Mouse (Mus musculus) hindbrain, embryonic 13.5 days (tissue): ENCODE results near the gene Zc3h18. TPM values are rescaled to one million over a fixed set of nuclear protein-coding genes. Genes with fewer than 3 reads are reported as not detected.

ENCODE experiments used
- ATAC-seq: fragments of 200-750 bp; cut with Nextera tagmentation; 2 replicates; pipeline ENCODE4 v1.8.0; 2017; ENCODE audit warnings: moderate TSS enrichment; ENCODE audit not compliant: low FRiP score
- H3K27ac ChIP-seq: fragments of 300-500 bp; sonication (generic); 2 replicates; pipeline ENCODE4 v1.5.1; 2015; ENCODE audit warnings: inconsistent platforms, mild to moderate bottlenecking, moderate library complexity
- H3K27me3 ChIP-seq: fragments of 300-500 bp; sonication (generic); 2 replicates; pipeline ENCODE4 v1.6.1; 2015; ENCODE audit warnings: mild to moderate bottlenecking, inconsistent platforms
- H3K36me3 ChIP-seq: fragments of 300-500 bp; sonication (generic); 2 replicates; pipeline ENCODE4 v1.6.1; 2015; ENCODE audit warnings: mild to moderate bottlenecking, inconsistent platforms
- H3K4me1 ChIP-seq: fragments of 300-500 bp; sonication (generic); replicated peaks from 2 replicates; pipeline ENCODE4 v1.6.1; 2015; ENCODE audit warnings: inconsistent platforms
- H3K4me2 ChIP-seq: fragments of 300-500 bp; sonication (generic); 2 replicates; pipeline ENCODE4 v1.6.1; 2015; ENCODE audit warnings: inconsistent platforms, mild to moderate bottlenecking, moderate library complexity
- H3K4me3 ChIP-seq: fragments of 300-500 bp; sonication (generic); 2 replicates; pipeline ENCODE4 v1.5.1; 2015; ENCODE audit warnings: mild to moderate bottlenecking, inconsistent platforms
- H3K9ac ChIP-seq: fragments of 300-500 bp; sonication (generic); 2 replicates; pipeline ENCODE4 v1.6.1; 2015; ENCODE audit warnings: mild to moderate bottlenecking, inconsistent platforms
- H3K9me3 ChIP-seq: fragments of 300-500 bp; sonication (generic); 2 replicates; pipeline ENCODE4 v1.6.1; 2016; ENCODE audit warnings: inconsistent platforms
- WGBS: fragments of 180-500 bp; shearing (Covaris S2); methylation state at CpG from one replicate; pipeline ENCODE4 v1.1.7; 2015; 5-methylcytosine and 5-hydroxymethylcytosine counted together
- polyA plus RNA-seq: library from polyadenylated mRNA; unstranded; fragments of >200 nt; fragmentation: Nextera tagmentation; extraction: Ambion mirVana; gene quantifications from 2 replicates; pipeline ENCODE4 v1.2.1, GENCODE M21; 2015

Gene Zc3h18
- polyA plus RNA-seq, 1 experiment from 2014 or later = 38.5 TPM

- 69% methylated on average over 11 of the region's 11 CpGs for WGBS
Observed at GRCm38 (mm10) chr8:122433269-122433905, 57.0 kb downstream of the Zc3h18 start.

GRCm38 (mm10) chr8:122435375-122435774 lies 59.0 kb downstream of the Zc3h18 start:
- Histone ChIP-seq H3K27ac (no peak overlapping the region), H3K9ac (no peak overlapping the region), H3K9me3 (no peaks in the 10 kb centered on the region; the same call in 1 of the 2 replicates), H3K4me2 (no peak overlapping the region), H3K4me1 (peaks cover 17% of the 10 kb centered on the region), H3K36me3 (peaks cover 68% of the 10 kb centered on the region), H3K4me3 (no peak overlapping the region), H3K27me3 (peaks cover 19% of the 10 kb centered on the region)
- 90% methylated on average over 6 of the region's 6 CpGs for WGBS
- ATAC-seq = no peak

More at GRCm38 (mm10) chr8:122433269-122433905, 57.0 kb downstream of the Zc3h18 start:
- H3K27ac ChIP-seq = no peak overlapping the region
- H3K36me3 ChIP-seq = peaks cover 52% of the 10 kb centered on the region
- H3K4me1 ChIP-seq = peaks cover 17% of the 10 kb centered on the region
- peak; percentile 40; the same call in 1 of the 2 replicates for ATAC-seq
- peaks cover 19% of the 10 kb centered on the region for H3K27me3 ChIP-seq
- H3K4me3 ChIP-seq = no peak overlapping the region
- no peak overlapping the region for H3K9ac ChIP-seq
- no peaks in the 10 kb centered on the region; the same call in 1 of the 2 replicates for H3K9me3 ChIP-seq
- H3K4me2 ChIP-seq = no peak overlapping the region; the same call in 1 of the 2 replicates

GRCm38 (mm10) chr8:122436146-122436545 lies 59.7 kb downstream of the Zc3h18 start:
- Histone ChIP-seq H3K27me3 (peaks cover 19% of the 10 kb centered on the region), H3K9ac (no peak overlapping the region), H3K4me3 (no peak overlapping the region), H3K9me3 (no peaks in the 10 kb centered on the region; the same call in 1 of the 2 replicates), H3K27ac (no peak overlapping the region), H3K36me3 (peaks cover 68% of the 10 kb centered on the region), H3K4me1 (peaks cover 17% of the 10 kb centered on the region), H3K4me2 (no peak overlapping the region)
- no peak for ATAC-seq
- 94% methylated on average over 9 of the region's 9 CpGs for WGBS

GRCm38 (mm10) chr8:122436586-122437125 lies 60.2 kb downstream of the Zc3h18 start:
- WGBS = 86% methylated on average over 20 of the region's 20 CpGs
- ATAC-seq = no peak

GRCm38 (mm10) chr8:122437708-122438331 lies 61.4 kb downstream of the Zc3h18 start:
- H3K9ac ChIP-seq = no peak overlapping the region

More at GRCm38 (mm10) chr8:122436586-122437125, 60.2 kb downstream of the Zc3h18 start:
- Histone ChIP-seq H3K36me3 (peaks cover 68% of the 10 kb centered on the region), H3K4me3 (no peak overlapping the region), H3K4me2 (no peak overlapping the region), H3K27ac (no peak overlapping the region), H3K9me3 (no peaks in the 10 kb centered on the region; the same call in 1 of the 2 replicates), H3K9ac (no peak overlapping the region), H3K27me3 (peaks cover 15% of the 10 kb centered on the region), H3K4me1 (peaks cover 19% of the 10 kb centered on the region)

GRCm38 (mm10) chr8:122439336-122439735 lies 62.9 kb downstream of the Zc3h18 start:
- Histone ChIP-seq H3K4me1 (peaks cover 18% of the 10 kb centered on the region), H3K27me3 (no peaks in the 10 kb centered on the region), H3K27ac (no peak overlapping the region), H3K4me2 (no peak overlapping the region), H3K9me3 (no peaks in the 10 kb centered on the region; the same call in 1 of the 2 replicates), H3K4me3 (no peak overlapping the region), H3K9ac (no peak overlapping the region), H3K36me3 (peaks cover 56% of the 10 kb centered on the region)
- WGBS = 96% methylated on average over 16 of the region's 16 CpGs
- no peak for ATAC-seq

More at GRCm38 (mm10) chr8:122437708-122438331, 61.4 kb downstream of the Zc3h18 start:
- H3K9me3 ChIP-seq = no peaks in the 10 kb centered on the region; the same call in 1 of the 2 replicates
- H3K4me3 ChIP-seq = no peak overlapping the region
- no peak overlapping the region for H3K27ac ChIP-seq
- no peak overlapping the region for H3K4me2 ChIP-seq
- H3K4me1 ChIP-seq = peaks cover 19% of the 10 kb centered on the region
- WGBS = 92% methylated on average over 13 of the region's 13 CpGs
- H3K36me3 ChIP-seq = peaks cover 68% of the 10 kb centered on the region
- no peak for ATAC-seq
- peaks cover 6% of the 10 kb centered on the region for H3K27me3 ChIP-seq

GRCm38 (mm10) chr8:122441326-122441725 lies 64.9 kb downstream of the Zc3h18 start:
- WGBS = 95% methylated on average over 1 of the region's 1 CpGs

GRCm38 (mm10) chr8:122442356-122442755 lies 65.9 kb downstream of the Zc3h18 start:
- peaks cover 41% of the 10 kb centered on the region for H3K4me1 ChIP-seq
- peak overlapping the region; percentile 87 for H3K9ac ChIP-seq
- H3K4me3 ChIP-seq = peak overlapping the region; percentile 71
- ATAC-seq = no peak
- H3K4me2 ChIP-seq = peak overlapping the region; percentile 95
- H3K36me3 ChIP-seq = peaks cover 26% of the 10 kb centered on the region
- no peaks in the 10 kb centered on the region for H3K9me3 ChIP-seq
- peak overlapping the region; percentile 98 for H3K27ac ChIP-seq
- no peaks in the 10 kb centered on the region for H3K27me3 ChIP-seq
- 24% methylated on average over 7 of the region's 7 CpGs for WGBS

More at GRCm38 (mm10) chr8:122441326-122441725, 64.9 kb downstream of the Zc3h18 start:
- peaks cover 37% of the 10 kb centered on the region for H3K36me3 ChIP-seq
- peaks cover 38% of the 10 kb centered on the region for H3K4me1 ChIP-seq
- H3K9me3 ChIP-seq = no peaks in the 10 kb centered on the region
- H3K27me3 ChIP-seq = no peaks in the 10 kb centered on the region
- no peak overlapping the region for H3K4me3 ChIP-seq
- no peak for ATAC-seq
- H3K9ac ChIP-seq = no peak overlapping the region
- H3K27ac ChIP-seq = no peak overlapping the region
- H3K4me2 ChIP-seq = no peak overlapping the region

GRCm38 (mm10) chr8:122442781-122443180 lies 66.4 kb downstream of the Zc3h18 start:
- H3K27me3 ChIP-seq = no peaks in the 10 kb centered on the region
- H3K9me3 ChIP-seq = no peaks in the 10 kb centered on the region
- H3K4me1 ChIP-seq = peaks cover 41% of the 10 kb centered on the region
- peak overlapping the region; percentile 98 for H3K27ac ChIP-seq
- peaks cover 22% of the 10 kb centered on the region for H3K36me3 ChIP-seq
- H3K9ac ChIP-seq = peak overlapping the region; percentile 87
- under 1% methylated on average over 12 of the region's 12 CpGs for WGBS
- no peak; the same call in 1 of the 2 replicates for ATAC-seq
- peak overlapping the region; percentile 95 for H3K4me2 ChIP-seq
- peak overlapping the region; percentile 71 for H3K4me3 ChIP-seq

GRCm38 (mm10) chr8:122443262-122444006 lies 67.0 kb downstream of the Zc3h18 start, which contains the start of gene Mvd:
TSS of gene Mvd (minus strand) at chr8:122443422.
- peak within 1 kb of the TSS; percentile 98 for H3K27ac ChIP-seq
- WGBS = 0% methylated on average over 47 of the region's 47 CpGs

GRCm38 (mm10) chr8:122444058-122444748 lies 67.8 kb downstream of the Zc3h18 start:
- Histone ChIP-seq H3K4me3 (peak overlapping the region; percentile 71), H3K9ac (peak overlapping the region; percentile 89), H3K27me3 (no peaks in the 10 kb centered on the region), H3K4me1 (peaks cover 41% of the 10 kb centered on the region), H3K27ac (peak overlapping the region; percentile 98), H3K4me2 (peak overlapping the region; percentile 95), H3K36me3 (peaks cover 9% of the 10 kb centered on the region), H3K9me3 (no peaks in the 10 kb centered on the region)
- peak; percentile 33 for ATAC-seq
- WGBS = 17% methylated on average over 19 of the region's 19 CpGs

More at GRCm38 (mm10) chr8:122443262-122444006, 67.0 kb downstream of the Zc3h18 start, which contains the start of gene Mvd:
- H3K4me2 ChIP-seq = peak within 1 kb of the TSS; percentile 95
- H3K4me3 ChIP-seq = peak within 1 kb of the TSS; percentile 71
- H3K27me3 ChIP-seq = no peaks in the 10 kb centered on the region
- peak; percentile 98 for ATAC-seq
- H3K9ac ChIP-seq = peak within 1 kb of the TSS; percentile 89
- no peaks in the 10 kb centered on the region for H3K9me3 ChIP-seq
- H3K36me3 ChIP-seq = peaks cover 15% of the 10 kb centered on the region
- H3K4me1 ChIP-seq = peaks cover 41% of the 10 kb centered on the region
